Mouse (Mus musculus): ENCODE results near the gene Appl2. TPM values are rescaled to one million over a fixed set of nuclear protein-coding genes. Genes with fewer than 3 reads are reported as not detected.

Gene Appl2
- total RNA-seq, 1 experiment from 2014 or later: 261 TPM

- DNase-seq: no peak
Measured at GRCm38 (mm10) chr10:83565449-83566441, 82.8 kb downstream of the Appl2 start.

GRCm38 (mm10) chr10:83563005-83563404 lies 85.5 kb downstream of the Appl2 start:
- no peak for DNase-seq

Other genes with a start within 250 kb of the Appl2 start
- gene Aldh1l2, start 114.6 kb downstream of the Appl2 start, total RNA-seq (2021): 0.88 and 1.0 TPM in 2 replicates
- gene Washc4, start 105.0 kb downstream of the Appl2 start, total RNA-seq (2021): 26.5 and 29.9 TPM in 2 replicates
- 17.9 and 19.2 TPM in 2 replicates for gene 1500009L16Rik, start 74.1 kb upstream of the Appl2 start, total RNA-seq (2021)